Mouse (Mus musculus): ENCODE measurements around the gene Ttc33. TPM values are rescaled to one million over a fixed set of nuclear protein-coding genes. Genes with fewer than 3 reads are reported as not detected.

The Ttc33 gene
- polyA plus RNA-seq, 2 experiments = 6.6 to 13.9 TPM

DNA sequence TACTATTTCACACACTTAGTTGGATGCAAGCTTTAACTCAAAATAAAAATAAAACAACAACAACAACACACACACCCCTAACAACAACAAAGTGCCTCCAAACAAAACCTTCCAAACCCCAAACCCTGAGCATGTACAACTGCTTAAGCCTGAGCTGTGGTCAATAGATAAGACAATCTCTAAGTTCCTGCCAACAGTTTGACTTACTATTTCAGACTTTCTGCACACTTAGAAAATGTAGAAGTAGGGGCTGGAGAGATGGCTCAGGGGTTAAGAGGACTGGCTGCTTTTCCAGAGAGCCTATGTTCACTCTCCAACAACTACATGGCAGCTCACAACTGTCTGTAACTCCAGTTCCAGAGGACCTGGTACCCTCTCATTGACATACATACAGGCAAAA is 45.0 kb upstream of the Ttc33 start:
- peak overlapping the region; percentile 96 for H3K27ac ChIP-seq
- no peaks in the 10 kb centered on the region for H3K36me3 ChIP-seq (replicated peaks; ENCODE audit: control insufficient read depth, insufficient read depth, low read depth)
- H3K4me2 ChIP-seq (ENCODE audit: low read depth) = peak overlapping the region; percentile 57
- H3K9ac ChIP-seq (replicated peaks) = peak overlapping the region; percentile 47
- H3K27me3 ChIP-seq (ENCODE audit: control insufficient read depth, insufficient read depth, low read length) = no peaks in the 10 kb centered on the region
- ATAC-seq (ENCODE audit: insufficient read depth) (peak; percentile 71), DNase-seq (ENCODE audit: low read depth in 3 of 3, low spot score in 3 of 3) (peak; percentile 76 to 79 (median 78))
- no peaks in the 10 kb centered on the region for H3K9me3 ChIP-seq (ENCODE audit: control insufficient read depth, low read length)
- TF ChIP-seq EP300 (IDR thresholded peaks at IDR 0.05; ENCODE audit: low read depth) (peak; percentile 89), CTCF (IDR thresholded peaks at IDR 0.05; ENCODE audit: low read depth) (no peak)
- peak overlapping the region in 1 of 2 experiments; percentile 14; a peak in 1 of 4 replicates for H3K4me3 ChIP-seq (ENCODE audit: insufficient read depth in 1 of 2, low read depth in 2 of 2, low read length in 2 of 2)
- H3K4me1 ChIP-seq (replicated peaks; ENCODE audit: control insufficient read depth in 2 of 2, insufficient read depth in 2 of 2, low read length in 1 of 2) = peaks cover 53 to 55% of the 10 kb centered on the region in 2 experiments

DNA sequence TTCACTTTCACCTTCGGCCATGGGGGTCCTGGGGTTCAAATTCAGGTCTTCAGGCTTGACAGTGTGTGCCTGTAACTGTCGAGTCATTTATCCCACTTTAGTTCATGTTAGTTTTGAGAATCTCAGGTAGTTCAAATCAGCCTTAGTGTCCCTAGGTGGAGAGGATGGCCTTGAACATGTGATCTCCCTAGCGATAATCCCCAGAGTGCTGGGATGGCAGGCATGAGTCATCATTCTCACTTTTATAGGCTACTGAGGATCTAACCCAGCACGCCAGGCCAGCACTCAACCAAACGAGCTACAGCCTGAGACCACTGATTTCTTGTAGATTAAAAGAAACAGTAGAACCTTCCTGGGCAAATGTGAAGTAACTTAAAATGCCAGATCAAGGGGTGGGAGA is 43.3 kb upstream of the Ttc33 start:
- H3K27me3 ChIP-seq (ENCODE audit: control insufficient read depth, insufficient read depth, low read length) = no peaks in the 10 kb centered on the region
- peak overlapping the region; percentile 11 for H3K4me2 ChIP-seq (ENCODE audit: low read depth)
- 29% methylated on average over 5 of the region's 5 CpGs for WGBS (ENCODE audit: insufficient replicate concordance)
- H3K9me3 ChIP-seq (ENCODE audit: control insufficient read depth, low read length) = no peaks in the 10 kb centered on the region
- no peak overlapping the region for H3K9ac ChIP-seq (replicated peaks)
- no peak for ATAC-seq (ENCODE audit: insufficient read depth)
- H3K27ac ChIP-seq = peak overlapping the region; percentile 78
- H3K4me3 ChIP-seq (ENCODE audit: insufficient read depth in 1 of 2, low read depth in 2 of 2, low read length in 2 of 2) = no peak overlapping the region
- no peaks in the 10 kb centered on the region; the same call in 1 of the 2 replicates for H3K36me3 ChIP-seq (replicated peaks; ENCODE audit: control insufficient read depth, insufficient read depth, low read depth)
- DNase-seq (ENCODE audit: low read depth in 3 of 3, low spot score in 3 of 3) = no peak
- H3K4me1 ChIP-seq (replicated peaks; ENCODE audit: control insufficient read depth in 2 of 2, insufficient read depth in 2 of 2, low read length in 1 of 2) = peaks cover 55 to 59% of the 10 kb centered on the region in 2 experiments
- TF ChIP-seq EP300 (IDR thresholded peaks at IDR 0.05; ENCODE audit: low read depth) (no peak), CTCF (IDR thresholded peaks at IDR 0.05; ENCODE audit: low read depth) (no peak)

DNA sequence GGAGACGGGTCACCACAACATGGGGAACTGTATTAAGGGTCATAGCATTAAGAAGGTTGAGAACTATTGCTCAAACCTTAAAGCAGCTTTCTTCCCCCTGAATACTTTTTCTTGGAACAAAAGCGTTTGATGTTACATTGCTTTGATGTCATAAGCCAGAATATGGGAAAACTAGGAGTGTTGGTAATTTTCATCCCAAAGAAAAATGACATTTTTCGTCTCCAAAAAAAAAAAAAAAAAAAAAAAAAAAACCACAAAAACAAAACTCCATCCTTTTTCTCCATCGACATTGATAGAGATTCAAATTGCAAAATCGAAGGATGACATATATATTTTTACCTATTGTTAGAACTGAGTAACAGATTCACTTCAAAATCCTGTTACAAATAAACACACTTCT is 42.6 kb upstream of the Ttc33 start:
- 46% methylated on average over 5 of the region's 5 CpGs for WGBS (ENCODE audit: insufficient replicate concordance)
- no peak for DNase-seq (ENCODE audit: low read depth in 3 of 3, low spot score in 3 of 3)
- no peak overlapping the region; the same call in 1 of the 2 replicates for H3K27ac ChIP-seq
- no peak overlapping the region for H3K9ac ChIP-seq (replicated peaks)
- H3K9me3 ChIP-seq (ENCODE audit: control insufficient read depth, low read length) = no peaks in the 10 kb centered on the region
- H3K27me3 ChIP-seq (ENCODE audit: control insufficient read depth, insufficient read depth, low read length) = no peaks in the 10 kb centered on the region
- no peak for TF ChIP-seq CTCF (IDR thresholded peaks at IDR 0.05; ENCODE audit: low read depth)
- H3K4me3 ChIP-seq (ENCODE audit: insufficient read depth in 1 of 2, low read depth in 2 of 2, low read length in 2 of 2) = no peak overlapping the region; a peak in 1 of 4 replicates
- no peaks in the 10 kb centered on the region; the same call in 1 of the 2 replicates for H3K36me3 ChIP-seq (replicated peaks; ENCODE audit: control insufficient read depth, insufficient read depth, low read depth)
- no peak for ATAC-seq (ENCODE audit: insufficient read depth)
- peaks cover 49 to 53% of the 10 kb centered on the region in 2 experiments for H3K4me1 ChIP-seq (replicated peaks; ENCODE audit: control insufficient read depth in 2 of 2, insufficient read depth in 2 of 2, low read length in 1 of 2)
- peak overlapping the region; percentile 72 for H3K4me2 ChIP-seq (ENCODE audit: low read depth)

DNA sequence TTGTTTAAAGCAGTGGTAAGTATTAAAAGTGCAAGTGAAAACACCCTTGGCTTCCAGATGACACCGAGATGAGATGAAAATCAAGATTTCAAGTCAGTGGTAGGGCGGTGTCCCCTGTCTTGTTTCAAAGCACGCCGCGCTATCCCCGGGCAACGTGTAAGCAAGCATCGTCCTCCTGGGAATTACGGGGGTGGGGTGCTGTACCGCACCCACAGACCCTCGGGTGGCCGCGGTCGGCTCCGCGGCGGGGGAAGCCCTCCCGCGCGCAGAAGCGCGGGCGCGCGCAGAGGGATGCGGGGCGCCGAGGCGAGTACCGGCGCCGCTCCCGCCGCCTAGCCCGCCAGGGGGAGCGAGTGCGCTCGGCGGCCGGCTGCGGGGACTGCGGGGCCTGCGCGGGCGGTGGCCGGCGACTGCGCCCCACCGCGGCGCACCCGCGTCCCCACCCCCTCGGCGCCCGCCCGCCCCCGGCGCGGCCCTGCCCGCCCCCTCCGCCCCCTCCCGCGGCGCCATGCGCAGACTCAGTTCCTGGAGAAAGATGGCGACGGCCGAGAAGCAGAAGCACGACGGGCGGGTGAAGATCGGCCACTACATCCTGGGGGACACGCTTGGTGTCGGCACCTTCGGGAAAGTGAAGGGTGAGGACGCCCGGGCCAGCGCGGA is 41.8 kb upstream of the Ttc33 start, which contains the start of gene Prkaa1:
Prkaa1 (plus strand) TSS at position 501 of the 660 bp plus-strand sequence.
- DNase-seq (ENCODE audit: low read depth in 3 of 3, low spot score in 3 of 3) (peak in 1 of 3 experiments; percentile 49), ATAC-seq (ENCODE audit: insufficient read depth) (peak; percentile 79)
- Histone ChIP-seq H3K4me3 (ENCODE audit: insufficient read depth in 1 of 2, low read depth in 2 of 2, low read length in 2 of 2) (peak within 1 kb of the TSS; percentile 87 to 98), H3K9ac (replicated peaks) (peak within 1 kb of the TSS; percentile 97), H3K27me3 (ENCODE audit: control insufficient read depth, insufficient read depth, low read length) (no peaks in the 10 kb centered on the region), H3K4me2 (ENCODE audit: low read depth) (peak within 1 kb of the TSS; percentile 72), H3K36me3 (replicated peaks; ENCODE audit: control insufficient read depth, insufficient read depth, low read depth) (no peaks in the 10 kb centered on the region; the same call in 1 of the 2 replicates), H3K4me1 (replicated peaks; ENCODE audit: control insufficient read depth in 2 of 2, insufficient read depth in 2 of 2, low read length in 1 of 2) (peaks cover 42 to 46% of the 10 kb centered on the region in 2 experiments), H3K9me3 (ENCODE audit: control insufficient read depth, low read length) (no peaks in the 10 kb centered on the region), H3K27ac (peak within 1 kb of the TSS; percentile 83)
- WGBS (ENCODE audit: insufficient replicate concordance) = 0% methylated on average over 76 of the region's 80 CpGs
- peak; percentile 6; the same call in 1 of the 2 replicates for TF ChIP-seq EP300 (IDR thresholded peaks at IDR 0.05; ENCODE audit: low read depth)
- TF ChIP-seq CTCF (IDR thresholded peaks at IDR 0.05; ENCODE audit: low read depth) = peak; percentile 41

DNA sequence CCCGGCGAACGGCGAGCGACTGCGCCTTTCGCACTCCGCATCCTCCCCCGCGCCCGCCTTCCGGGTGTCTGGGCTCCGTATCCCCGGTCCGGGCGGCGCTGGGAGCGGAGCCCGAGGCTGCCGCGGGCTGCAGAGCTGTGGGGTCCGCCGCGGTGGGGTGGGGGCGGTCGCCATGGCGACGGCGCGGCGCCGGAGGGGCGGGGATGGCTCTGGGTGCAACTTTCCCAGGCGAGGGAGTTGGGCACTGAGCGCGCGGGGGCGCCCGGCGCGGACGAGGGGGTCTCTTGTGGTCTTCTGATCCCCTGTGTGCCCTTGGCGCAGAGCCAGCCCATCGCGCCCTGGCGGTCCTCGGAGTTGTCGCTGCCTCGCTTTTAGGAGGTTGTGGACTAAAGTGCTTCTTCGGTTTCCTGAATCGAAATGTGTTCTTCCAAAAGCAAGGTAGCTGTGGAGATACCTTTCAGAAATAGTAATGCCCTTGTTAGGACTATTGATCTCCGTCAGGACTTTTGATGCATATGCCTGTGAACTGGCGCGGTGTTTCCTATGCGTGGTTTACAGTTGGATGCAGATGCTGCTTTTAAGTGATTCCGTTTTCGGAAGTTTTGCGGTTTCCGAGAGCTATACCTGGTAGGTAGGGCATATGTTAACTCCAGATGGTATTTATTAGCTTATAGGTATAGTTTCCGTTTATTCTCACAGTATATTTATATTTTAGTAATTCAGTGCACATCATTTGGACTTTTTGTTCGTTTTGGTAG is 41.1 kb upstream of the Ttc33 start:
- H3K4me1 ChIP-seq (replicated peaks; ENCODE audit: control insufficient read depth in 2 of 2, insufficient read depth in 2 of 2, low read length in 1 of 2) = peaks cover 36 to 45% of the 10 kb centered on the region in 2 experiments
- peak; percentile 33 for ATAC-seq (ENCODE audit: insufficient read depth)

More for the DNA sequence above, 41.1 kb upstream of the Ttc33 start:
- no peaks in the 10 kb centered on the region for H3K9me3 ChIP-seq (ENCODE audit: control insufficient read depth, low read length)
- H3K4me2 ChIP-seq (ENCODE audit: low read depth) = peak overlapping the region; percentile 72
- TF ChIP-seq EP300 (IDR thresholded peaks at IDR 0.05; ENCODE audit: low read depth) (no peak), CTCF (IDR thresholded peaks at IDR 0.05; ENCODE audit: low read depth) (peak; percentile 55)
- H3K9ac ChIP-seq (replicated peaks) = peak overlapping the region; percentile 97
- H3K36me3 ChIP-seq (replicated peaks; ENCODE audit: control insufficient read depth, insufficient read depth, low read depth) = no peaks in the 10 kb centered on the region; the same call in 1 of the 2 replicates
- peak overlapping the region; percentile 87 to 98 for H3K4me3 ChIP-seq (ENCODE audit: insufficient read depth in 1 of 2, low read depth in 2 of 2, low read length in 2 of 2)
- under 1% methylated on average over 56 of the region's 61 CpGs for WGBS (ENCODE audit: insufficient replicate concordance)
- peak overlapping the region; percentile 83 for H3K27ac ChIP-seq
- no peak for DNase-seq (ENCODE audit: low read depth in 3 of 3, low spot score in 3 of 3)
- H3K27me3 ChIP-seq (ENCODE audit: control insufficient read depth, insufficient read depth, low read length) = no peaks in the 10 kb centered on the region

All from liver, embryonic 14.5 days (tissue).